In genomic region chr15:21858540-21858939, GRCm38 (mm10) we compare ENCODE assay signal across 29 mouse cellular contexts.
"Had no signal": no experiment of that assay in that cellular context is flagged by ENCODE, and none has a peak within 500 bp of the region (broad histone marks: within the 10 kb centered on the region; RNA-seq: fewer than 3 reads in every experiment).

No protein-coding gene starts in this region.

- H3K9me3 ChIP-seq: heart, embryonic 15.5 days; hindbrain, embryonic 12.5 days; hindbrain, embryonic 15.5 days; intestine, embryonic 15.5 days; limb, embryonic 10.5 days; liver, embryonic 15.5 days had no signal

- H3K36me3 ChIP-seq: heart, embryonic 13.5 days; heart, embryonic 15.5 days; hindbrain, embryonic 10.5 days; hindbrain, embryonic 12.5 days; hindbrain, embryonic 15.5 days; intestine, embryonic 15.5 days; limb, embryonic 10.5 days; limb, embryonic 12.5 days; liver, embryonic 13.5 days; liver, embryonic 15.5 days had no signal

- H3K4me2 ChIP-seq: heart, embryonic 11.5 days; heart, embryonic 13.5 days; heart, embryonic 15.5 days; hindbrain, embryonic 12.5 days; hindbrain, embryonic 15.5 days; intestine, embryonic 15.5 days; limb, embryonic 12.5 days; liver, embryonic 11.5 days; liver, embryonic 13.5 days; liver, embryonic 15.5 days had no signal

- ATAC-seq: inflammation-experienced regulatory T-cells, adult 6 months; intestine, embryonic 15.5 days; intestine, postnatal 0 days; liver, postnatal 0 days had no signal

- DNase-seq: gastrocnemius, adult 2 months; gastrocnemius, postnatal 10 days; gastrocnemius, postnatal 25 days; heart, adult 2 months; heart, postnatal 14 days; heart, postnatal 4 days; kidney, adult 18-20 months; kidney, adult 8-10 months; kidney, postnatal 10 days; kidney, postnatal 25 days; kidney, postnatal 4 days; liver; liver, embryonic 13.5 days; liver, postnatal 0 days had no signal

- H3K4me1 ChIP-seq: heart, embryonic 13.5 days; heart, embryonic 15.5 days; hindbrain, embryonic 10.5 days; hindbrain, embryonic 12.5 days; hindbrain, embryonic 15.5 days; intestine, embryonic 15.5 days; limb, embryonic 10.5 days; limb, embryonic 12.5 days; liver, embryonic 13.5 days; liver, embryonic 15.5 days had no signal

- H3K27ac ChIP-seq: gastrocnemius, adult 2 months; heart, adult 2 months; heart, embryonic 13.5 days; heart, embryonic 15.5 days; hindbrain, embryonic 10.5 days; hindbrain, embryonic 12.5 days; hindbrain, embryonic 15.5 days; intestine, embryonic 15.5 days; layer of hippocampus, adult 2 months; left cerebral cortex, adult 2 months; limb, embryonic 10.5 days; limb, embryonic 12.5 days; liver, embryonic 13.5 days; liver, embryonic 15.5 days had no signal

- H3K9ac ChIP-seq: heart, embryonic 13.5 days; heart, embryonic 15.5 days; hindbrain, embryonic 12.5 days; hindbrain, embryonic 15.5 days; intestine, embryonic 15.5 days; limb, embryonic 12.5 days; liver, embryonic 13.5 days; liver, embryonic 15.5 days; liver, postnatal 0 days had no signal

- H3K27me3 ChIP-seq: heart, embryonic 13.5 days; heart, embryonic 15.5 days; hindbrain, embryonic 12.5 days; hindbrain, embryonic 15.5 days; intestine, embryonic 15.5 days; limb, embryonic 12.5 days; liver, embryonic 13.5 days; liver, embryonic 15.5 days had no signal

- H3K4me3 ChIP-seq: gastrocnemius, adult 2 months; heart, adult 2 months; heart, embryonic 13.5 days; heart, embryonic 15.5 days; hindbrain, embryonic 10.5 days; hindbrain, embryonic 12.5 days; hindbrain, embryonic 15.5 days; intestine, embryonic 15.5 days; layer of hippocampus, adult 2 months; left cerebral cortex, adult 2 months; limb, embryonic 10.5 days; limb, embryonic 12.5 days; liver, embryonic 13.5 days; liver, embryonic 15.5 days had no signal
